Mouse (Mus musculus) ovary, postnatal 10 days (tissue): ENCODE results near the gene Nploc4.

Source experiments
- DNase-seq: peaks from one replicate; pipeline ENCODE4 v3.0.0; 2022; ENCODE audit warnings: low spot score

The Nploc4 gene

DNA sequence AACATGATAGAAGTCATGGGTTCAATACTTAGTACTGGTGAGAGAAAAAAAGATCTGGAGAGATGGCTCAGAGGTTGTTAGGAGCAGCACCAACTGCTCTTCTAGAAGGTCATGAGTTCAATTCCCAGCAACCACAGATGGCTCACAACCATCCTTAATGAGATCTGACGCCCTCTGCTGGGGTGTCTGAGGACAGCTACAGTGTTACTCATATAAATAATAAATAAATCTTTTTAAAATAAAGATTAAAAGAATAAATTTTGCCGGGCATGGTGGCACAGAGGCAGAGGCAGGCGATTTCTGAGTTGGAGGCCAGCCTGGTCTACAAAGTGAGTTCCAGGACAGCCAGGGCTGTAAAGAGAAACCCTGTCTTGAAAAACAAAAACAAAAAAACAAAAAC, 98.7 kb downstream of the Nploc4 start:
- DNase-seq: no peak

DNA sequence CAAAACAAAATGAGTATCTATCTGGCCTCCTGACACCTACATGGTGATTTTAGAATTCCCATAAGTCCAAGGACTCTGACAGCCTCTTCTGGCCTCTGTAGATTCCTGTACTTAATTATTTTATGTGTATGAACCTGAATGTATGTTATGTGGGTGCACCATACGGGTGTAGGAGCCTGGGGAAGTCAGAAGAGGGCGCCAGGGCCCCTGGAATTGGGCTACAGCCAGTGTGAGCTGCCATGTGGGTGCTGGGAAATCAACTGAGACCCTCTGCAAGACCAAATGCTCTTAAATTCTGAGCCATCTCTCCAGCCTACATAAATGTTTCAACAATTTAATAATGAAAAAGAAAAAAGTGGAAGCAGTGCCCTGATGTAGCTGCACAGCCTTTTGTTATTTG, 100.1 kb downstream of the Nploc4 start:
- DNase-seq: no peak

DNA sequence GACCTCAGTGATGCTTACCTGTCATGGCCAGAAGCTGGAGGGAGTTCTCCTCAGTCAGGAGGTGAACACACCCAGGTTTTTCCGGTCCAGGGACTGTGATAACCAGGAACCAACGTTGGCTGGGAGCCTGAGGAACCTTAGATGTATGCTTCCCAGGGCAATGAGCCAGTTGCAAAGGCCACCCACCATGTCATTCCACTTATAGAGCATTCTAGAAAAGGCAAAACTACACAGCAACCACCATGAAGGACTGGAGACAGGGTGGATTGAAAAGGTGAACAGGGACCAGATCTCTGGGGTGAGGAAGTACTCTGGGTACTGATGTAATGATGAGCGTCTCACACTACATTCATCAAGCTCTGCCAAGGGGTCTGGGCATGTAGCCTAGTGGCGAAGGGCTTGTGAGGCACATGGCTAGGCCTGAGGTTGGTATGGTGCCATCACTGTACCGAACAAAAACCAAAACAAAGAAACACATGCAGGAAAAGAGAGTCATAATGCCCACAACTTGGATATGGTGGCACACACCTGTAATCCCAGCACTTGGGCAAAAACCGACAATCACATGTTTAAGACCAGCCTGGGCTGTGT, 102.0 kb downstream of the Nploc4 start:
- DNase-seq: no peak
